Mouse (Mus musculus) liver, postnatal 0 days (tissue): ENCODE results near the gene Sgpp2. TPM values are rescaled to one million over a fixed set of nuclear protein-coding genes. Genes with fewer than 3 reads are reported as not detected.

ENCODE experiments used
- ATAC-seq: fragments of 200-750 bp; cut with Nextera tagmentation; 2 replicates; pipeline ENCODE4 v1.8.0; 2017; ENCODE audit warnings: mild to moderate bottlenecking, moderate library complexity
- DNase-seq: peaks from one replicate; pipeline ENCODE4 v3.0.0-alpha.2; 2016
- H3K27ac ChIP-seq: fragments of 300-500 bp; sonication (generic); 2 replicates; pipeline ENCODE4 v1.5.1; 2014; ENCODE audit warnings: antibody characterized with exemption, moderate library complexity, mild to moderate bottlenecking, low read depth
- H3K27me3 ChIP-seq: fragments of 300-500 bp; sonication (generic); 2 replicates; pipeline ENCODE4 v1.6.1; 2014; ENCODE audit warnings: low read length, control low read depth, mixed read lengths; ENCODE audit not compliant: insufficient read depth
- H3K36me3 ChIP-seq: fragments of 300-500 bp; sonication (generic); replicated peaks from 2 replicates; pipeline ENCODE4 v1.6.1; 2014; ENCODE audit warnings: mild to moderate bottlenecking, control low read depth, low read length, moderate library complexity, mixed read lengths; ENCODE audit not compliant: insufficient read depth
- H3K4me1 ChIP-seq: fragments of 300-500 bp; sonication (generic); 2 replicates; pipeline ENCODE4 v1.6.1; 2014; ENCODE audit warnings: antibody characterized with exemption, mild to moderate bottlenecking, control low read depth; ENCODE audit not compliant: insufficient read depth
- H3K4me2 ChIP-seq: fragments of 300-500 bp; sonication (generic); 2 replicates; pipeline ENCODE4 v1.6.1; 2014; ENCODE audit warnings: low read depth, mild to moderate bottlenecking, low read length, moderate library complexity, mixed read lengths
- H3K4me3 ChIP-seq: fragments of 300-500 bp; sonication (generic); 2 replicates; pipeline ENCODE4 v1.5.1; 2014; ENCODE audit warnings: low read depth, low read length
- H3K9ac ChIP-seq: fragments of 300-500 bp; sonication (generic); replicated peaks from 2 replicates; pipeline ENCODE4 v1.6.1; 2014; ENCODE audit warnings: mild to moderate bottlenecking, moderate library complexity
- H3K9me3 ChIP-seq: fragments of 300-500 bp; sonication (generic); 2 replicates; pipeline ENCODE4 v1.6.1; 2016; ENCODE audit warnings: mild to moderate bottlenecking, control low read depth, low read length, mixed read lengths
- CTCF ChIP-seq: sonication (generic); IDR thresholded peaks from 2 replicates; pipeline ENCODE4 v1.5.1; 2016; ENCODE audit warnings: antibody characterized with exemption, low read depth
- EP300 ChIP-seq: IDR thresholded peaks from 2 replicates; pipeline ENCODE4 v1.6.1; 2016; ENCODE audit warnings: antibody characterized with exemption, low read depth, mild to moderate bottlenecking
- WGBS: fragments of 180-500 bp; shearing (Covaris S2); extraction: QIAGEN DNeasy Blood & Tissue Kit; methylation state at CpG from one replicate; pipeline ENCODE4 v1.1.7; 2014; ENCODE audit not compliant: insufficient replicate concordance; 5-methylcytosine and 5-hydroxymethylcytosine counted together
- polyA plus RNA-seq: library from polyadenylated mRNA; unstranded; fragments of >200 nt; fragmentation: Nextera tagmentation; extraction: Ambion mirVana; gene quantifications from 2 replicates; pipeline ENCODE4 v1.2.1, GENCODE M21; 2015

The Sgpp2 gene
- polyA plus RNA-seq, 1 experiment from 2014 or later = 0.14 TPM

- no peaks in the 10 kb centered on the region for H3K9me3 ChIP-seq
- H3K4me2 ChIP-seq = no peak overlapping the region
- 88% methylated on average over 1 of the region's 1 CpGs for WGBS
- H3K4me1 ChIP-seq = no peaks in the 10 kb centered on the region
- H3K9ac ChIP-seq = no peak overlapping the region
- no peak overlapping the region for H3K27ac ChIP-seq
- H3K4me3 ChIP-seq = no peak overlapping the region
- no peak for DNase-seq
- ATAC-seq = no peak
- peaks cover 20% of the 10 kb centered on the region for H3K36me3 ChIP-seq
- TF ChIP-seq EP300 (no peak), CTCF (no peak)
- no peaks in the 10 kb centered on the region for H3K27me3 ChIP-seq
These were observed 126.3 kb downstream of the Sgpp2 start for GRCm38 (mm10) chr1:78436445-78436844.

DNA sequence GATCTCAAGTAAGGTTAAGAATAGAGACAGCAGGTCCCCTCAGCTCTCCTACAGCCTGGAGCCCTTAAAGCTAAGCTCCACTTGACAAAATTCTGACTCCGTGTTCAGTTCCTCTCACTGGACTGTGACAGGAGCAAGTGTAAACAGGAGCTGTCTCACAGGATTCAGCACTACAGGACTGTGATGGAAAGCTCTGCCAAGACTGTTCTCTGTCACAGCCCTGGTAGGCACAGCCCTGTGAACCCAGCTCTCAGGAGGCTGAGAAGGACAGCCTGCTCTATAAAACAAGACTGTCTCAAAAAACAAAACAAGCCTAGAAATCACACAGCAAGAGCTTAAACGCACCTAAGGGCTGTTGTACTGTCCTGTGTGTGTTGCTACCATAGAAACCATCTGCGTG lies 127.0 kb downstream of the Sgpp2 start:
- 65% methylated on average over 3 of the region's 3 CpGs for WGBS
- no peak overlapping the region for H3K4me2 ChIP-seq
- peaks cover 25% of the 10 kb centered on the region for H3K36me3 ChIP-seq
- H3K9ac ChIP-seq = no peak overlapping the region
- DNase-seq = no peak
- no peak for ATAC-seq
- TF ChIP-seq EP300 (no peak), CTCF (no peak)
- H3K27me3 ChIP-seq = no peaks in the 10 kb centered on the region
- no peak overlapping the region for H3K4me3 ChIP-seq
- H3K27ac ChIP-seq = no peak overlapping the region
- H3K9me3 ChIP-seq = no peaks in the 10 kb centered on the region
- no peaks in the 10 kb centered on the region for H3K4me1 ChIP-seq

DNA sequence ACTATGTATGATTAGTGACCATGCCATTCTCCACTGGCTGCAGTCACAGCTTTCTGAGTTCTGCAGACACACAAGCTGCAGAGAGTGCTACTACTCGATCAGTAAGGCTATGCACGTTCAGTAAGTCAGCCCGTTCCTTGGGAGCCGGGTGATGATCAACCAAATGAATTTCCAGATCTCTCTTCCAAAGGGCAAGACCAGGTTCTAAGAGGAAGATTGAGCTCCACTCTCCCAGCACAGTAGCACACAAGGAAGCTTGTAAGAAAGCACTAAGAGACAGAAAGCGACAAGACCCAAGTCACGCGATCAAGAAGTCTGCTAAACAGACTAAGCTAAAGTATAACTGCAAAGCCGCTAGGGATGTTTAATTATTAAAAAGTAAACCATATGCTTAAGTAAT lies 130.6 kb downstream of the Sgpp2 start:
- ATAC-seq (no peak), DNase-seq (no peak)
- H3K27me3 ChIP-seq = no peaks in the 10 kb centered on the region
- TF ChIP-seq CTCF (no peak), EP300 (no peak)
- no peak overlapping the region for H3K27ac ChIP-seq
- H3K4me2 ChIP-seq = no peak overlapping the region
- no peaks in the 10 kb centered on the region for H3K9me3 ChIP-seq
- no peak overlapping the region for H3K4me3 ChIP-seq
- H3K4me1 ChIP-seq = no peaks in the 10 kb centered on the region
- H3K36me3 ChIP-seq = peaks cover 44% of the 10 kb centered on the region
- H3K9ac ChIP-seq = no peak overlapping the region
- 94% methylated on average over 8 of the region's 8 CpGs for WGBS

GRCm38 (mm10) chr1:78443056-78443455 lies 132.9 kb downstream of the Sgpp2 start:
- Histone ChIP-seq H3K9ac (no peak overlapping the region), H3K27me3 (no peaks in the 10 kb centered on the region), H3K36me3 (peaks cover 47% of the 10 kb centered on the region), H3K4me3 (no peak overlapping the region), H3K27ac (no peak overlapping the region), H3K4me2 (no peak overlapping the region), H3K9me3 (no peaks in the 10 kb centered on the region), H3K4me1 (no peaks in the 10 kb centered on the region)
- 92% methylated on average over 7 of the region's 7 CpGs for WGBS
- TF ChIP-seq CTCF = no peak
- TF ChIP-seq EP300 = no peak
- ATAC-seq (no peak), DNase-seq (no peak)

DNA sequence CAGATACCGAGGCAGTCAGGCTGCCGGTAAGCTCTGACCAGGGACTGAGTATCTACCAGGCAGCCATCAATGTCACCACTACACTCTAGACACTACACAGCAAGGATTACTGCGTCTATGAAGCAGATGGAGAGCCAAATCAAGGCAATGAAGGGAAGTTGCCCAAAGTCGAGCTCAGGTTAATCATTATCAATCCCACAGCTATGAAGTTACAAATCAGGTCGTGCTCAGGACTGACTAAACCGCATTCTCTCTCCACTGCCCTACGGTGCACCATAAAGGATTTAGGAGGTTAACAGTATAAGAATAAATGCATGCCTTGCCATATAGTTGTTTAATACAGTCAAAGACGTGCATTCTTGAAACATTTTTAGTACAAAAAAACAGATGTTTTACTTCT lies 136.1 kb downstream of the Sgpp2 start:
- no peak for TF ChIP-seq EP300
- 78% methylated on average over 8 of the region's 8 CpGs for WGBS
- Histone ChIP-seq H3K36me3 (peaks cover 50% of the 10 kb centered on the region), H3K9ac (no peak overlapping the region), H3K4me3 (no peak overlapping the region), H3K4me2 (no peak overlapping the region), H3K4me1 (no peaks in the 10 kb centered on the region), H3K9me3 (no peaks in the 10 kb centered on the region), H3K27ac (no peak overlapping the region), H3K27me3 (no peaks in the 10 kb centered on the region)
- DNase-seq = no peak
- ATAC-seq = 0 out of 2 replicates have a peak, but pooled peaks have one; percentile 31

DNA sequence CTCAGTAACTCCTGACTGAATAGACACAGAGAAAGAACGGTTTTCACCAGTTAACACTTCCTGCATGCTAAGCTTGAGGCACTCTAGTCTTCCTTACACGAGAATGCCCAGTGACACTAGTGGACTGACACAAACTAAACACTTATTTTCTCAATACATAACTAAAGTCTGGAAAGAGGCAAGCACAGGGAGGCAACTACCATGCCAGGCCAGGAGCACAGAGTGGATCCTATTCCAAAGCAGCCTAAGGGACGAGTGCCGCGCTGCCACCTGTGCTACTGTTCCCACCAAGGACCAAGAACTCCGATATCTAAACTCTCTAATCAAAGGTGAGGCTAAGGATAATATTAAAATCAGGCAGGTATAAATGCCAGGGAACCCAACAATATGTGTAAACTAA lies 136.6 kb downstream of the Sgpp2 start:
- TF ChIP-seq CTCF (no peak), EP300 (no peak)
- WGBS = 92% methylated on average over 6 of the region's 6 CpGs
- no peak for DNase-seq

GRCm38 (mm10) chr1:78448091-78448490 lies 137.9 kb downstream of the Sgpp2 start:
- WGBS = 86% methylated on average over 1 of the region's 1 CpGs
- no peak for ATAC-seq
- no peak for TF ChIP-seq EP300
- TF ChIP-seq CTCF = no peak

More for the DNA sequence above, 136.6 kb downstream of the Sgpp2 start:
- no peak for ATAC-seq
- Histone ChIP-seq H3K4me2 (no peak overlapping the region), H3K27ac (no peak overlapping the region), H3K4me1 (no peaks in the 10 kb centered on the region), H3K9ac (no peak overlapping the region), H3K4me3 (no peak overlapping the region), H3K36me3 (peaks cover 52% of the 10 kb centered on the region), H3K9me3 (no peaks in the 10 kb centered on the region), H3K27me3 (no peaks in the 10 kb centered on the region)

More at GRCm38 (mm10) chr1:78448091-78448490, 137.9 kb downstream of the Sgpp2 start:
- Histone ChIP-seq H3K4me2 (no peak overlapping the region), H3K27me3 (no peaks in the 10 kb centered on the region), H3K9me3 (no peaks in the 10 kb centered on the region), H3K4me1 (no peaks in the 10 kb centered on the region), H3K4me3 (no peak overlapping the region), H3K27ac (no peak overlapping the region), H3K9ac (no peak overlapping the region), H3K36me3 (peaks cover 49% of the 10 kb centered on the region)
- no peak for DNase-seq
